14 mouse cellular contexts compared by ENCODE assay signal in genomic region chr13:97376232-97376523, GRCm38 (mm10).
DNase-seq lines count a peak whose midpoint lies in the region; ATAC-seq and TF ChIP-seq lines count a peak whose summit lies in the region.
"Had no signal": no experiment of that assay in that cellular context is flagged by ENCODE, and none has a peak within 500 bp of the region (broad histone marks: within the 10 kb centered on the region; RNA-seq: fewer than 3 reads in every experiment).

No protein-coding gene starts in this region.

- DNase-seq in lung, embryonic 14.5 days: peak; percentile 31
- no peak for DNase-seq in lung, postnatal 36 days
- DNase-seq in embryonic facial prominence, embryonic 14.5 days (ENCODE audit: low spot score): no peak
- DNase-seq in intestine, embryonic 14.5 days (ENCODE audit: low spot score): no peak
- no peak for DNase-seq in spleen, postnatal 4 days (ENCODE audit: low spot score in 2 of 2)
- DNase-seq in spleen, postnatal 10 days (ENCODE audit: low spot score in 2 of 2): no peak
- no peak for DNase-seq in right cerebral cortex, postnatal 14 days
- DNase-seq: adrenal gland, postnatal 25 days; cerebellum, postnatal 14 days had no signal

- H3ac ChIP-seq in myocyte (ENCODE audit: control insufficient read depth, insufficient read length): no peak overlapping the region

- H3K9ac ChIP-seq in lung, embryonic 14.5 days: 0 out of 2 replicates have a peak overlapping the region, but pooled peaks have one; percentile 13
- H3K9ac ChIP-seq in embryonic facial prominence, embryonic 14.5 days (ENCODE audit: low read depth, low read length): no peak overlapping the region
- no peak overlapping the region for H3K9ac ChIP-seq in intestine, embryonic 14.5 days (ENCODE audit: low read length)
- H3K9ac ChIP-seq: embryonic facial prominence, embryonic 12.5 days; kidney, embryonic 15.5 days; neural tube, embryonic 12.5 days had no signal

- no peaks in the 10 kb centered on the region for H3K79me2 ChIP-seq in myocyte (ENCODE audit: control insufficient read depth, insufficient read depth)

- no peaks in the 10 kb centered on the region for H3K9me3 ChIP-seq in lung, embryonic 14.5 days (ENCODE audit: low read depth, low read length)
- H3K9me3 ChIP-seq in embryonic facial prominence, embryonic 14.5 days (ENCODE audit: control insufficient read depth, low read length): no peaks in the 10 kb centered on the region
- no peaks in the 10 kb centered on the region for H3K9me3 ChIP-seq in intestine, embryonic 14.5 days (ENCODE audit: control insufficient read depth, low read length)
- H3K9me3 ChIP-seq: embryonic facial prominence, embryonic 12.5 days; kidney, embryonic 15.5 days; neural tube, embryonic 12.5 days had no signal

- WGBS in lung, embryonic 14.5 days: 52% methylated on average over 6 of the region's 6 CpGs
- WGBS in embryonic facial prominence, embryonic 14.5 days: 51% methylated on average over 6 of the region's 6 CpGs
- WGBS in intestine, embryonic 14.5 days: 56% methylated on average over 6 of the region's 6 CpGs

- H3K27me3 ChIP-seq in lung, embryonic 14.5 days (ENCODE audit: insufficient read depth, low read length): no peaks in the 10 kb centered on the region
- H3K27me3 ChIP-seq in embryonic facial prominence, embryonic 14.5 days (replicated peaks; ENCODE audit: control insufficient read depth, insufficient read depth, low read length): no peaks in the 10 kb centered on the region
- no peaks in the 10 kb centered on the region for H3K27me3 ChIP-seq in intestine, embryonic 14.5 days (replicated peaks; ENCODE audit: control insufficient read depth, insufficient read depth, low read length)
- no peaks in the 10 kb centered on the region for H3K27me3 ChIP-seq in myocyte (ENCODE audit: control insufficient read depth, insufficient read depth, insufficient read length)
- H3K27me3 ChIP-seq: embryonic facial prominence, embryonic 12.5 days; kidney, embryonic 15.5 days; neural tube, embryonic 12.5 days had no signal

- peaks cover 15% of the 10 kb centered on the region for H3K4me1 ChIP-seq in lung, embryonic 14.5 days (ENCODE audit: insufficient read depth)
- 0 out of 2 replicates have a peak, but pooled peaks cover 3% of the 10 kb centered on the region for H3K4me1 ChIP-seq in embryonic facial prominence, embryonic 14.5 days (ENCODE audit: control insufficient read depth, insufficient read depth, low read length)
- peaks cover 13% of the 10 kb centered on the region; the same call in 1 of the 2 replicates for H3K4me1 ChIP-seq in intestine, embryonic 14.5 days (replicated peaks; ENCODE audit: control insufficient read depth, insufficient read depth, low read length)

- TF ChIP-seq CTCF in lung, embryonic 14.5 days (IDR thresholded peaks at IDR 0.05; ENCODE audit: low read depth): no peak

- H3K27ac ChIP-seq in lung, embryonic 14.5 days (ENCODE audit: low read depth): peak overlapping the region; percentile 84
- no peak overlapping the region for H3K27ac ChIP-seq in embryonic facial prominence, embryonic 14.5 days (replicated peaks; ENCODE audit: low read depth, low read length)
- H3K27ac ChIP-seq in intestine, embryonic 14.5 days (ENCODE audit: low read depth): peak overlapping the region; percentile 76
- H3K27ac ChIP-seq: embryonic facial prominence, embryonic 12.5 days; kidney, embryonic 15.5 days; macrophage; neural tube, embryonic 12.5 days had no signal

- TF ChIP-seq POLR2A in myocyte (IDR thresholded peaks at IDR 0.05; ENCODE audit: insufficient read length, low read depth): no peak

- peak; percentile 42; the same call in 1 of the 2 replicates for ATAC-seq in lung, embryonic 14.5 days (ENCODE audit: insufficient read depth)
- ATAC-seq in embryonic facial prominence, embryonic 14.5 days (ENCODE audit: low read depth): peak; percentile 48; the same call in 1 of the 2 replicates
- ATAC-seq in intestine, embryonic 14.5 days (replicated peaks; ENCODE audit: low FRiP score, low TSS enrichment, low read depth): no peak

- H3K4me3 ChIP-seq in lung, embryonic 14.5 days (ENCODE audit: low read depth, low read length): no peak overlapping the region
- H3K4me3 ChIP-seq in embryonic facial prominence, embryonic 14.5 days (ENCODE audit: low read depth, low read length): no peak overlapping the region
- no peak overlapping the region for H3K4me3 ChIP-seq in intestine, embryonic 14.5 days (ENCODE audit: low read depth, low read length)
- H3K4me3 ChIP-seq in myocyte: no peak overlapping the region
- H3K4me3 ChIP-seq: embryonic facial prominence, embryonic 12.5 days; kidney, embryonic 15.5 days; neural tube, embryonic 12.5 days had no signal

- H3K36me3 ChIP-seq in lung, embryonic 14.5 days (ENCODE audit: insufficient read depth): no peaks in the 10 kb centered on the region
- no peaks in the 10 kb centered on the region for H3K36me3 ChIP-seq in embryonic facial prominence, embryonic 14.5 days (ENCODE audit: control insufficient read depth, insufficient read depth, low read length)
- no peaks in the 10 kb centered on the region for H3K36me3 ChIP-seq in intestine, embryonic 14.5 days (ENCODE audit: control insufficient read depth, insufficient read depth, low read length)
- no peaks in the 10 kb centered on the region for H3K36me3 ChIP-seq in myocyte (ENCODE audit: control insufficient read depth, insufficient read depth)
- H3K36me3 ChIP-seq: embryonic facial prominence, embryonic 12.5 days; kidney, embryonic 15.5 days; neural tube, embryonic 12.5 days had no signal

- H3K4me2 ChIP-seq in lung, embryonic 14.5 days: no peak overlapping the region
- no peak overlapping the region for H3K4me2 ChIP-seq in embryonic facial prominence, embryonic 14.5 days (ENCODE audit: low read depth, low read length)
- H3K4me2 ChIP-seq in intestine, embryonic 14.5 days (ENCODE audit: low read length): no peak overlapping the region
- H3K4me2 ChIP-seq in myocyte (ENCODE audit: low read depth): peak overlapping the region; percentile 32
- H3K4me2 ChIP-seq: embryonic facial prominence, embryonic 12.5 days; kidney, embryonic 15.5 days; neural tube, embryonic 12.5 days had no signal

TF ChIP-seq in myocyte, 11 proteins besides CTCF, POLR2A, EP300 and RAD21:
- TF ChIP-seq TCF12 (IDR thresholded peaks at IDR 0.05; ENCODE audit: insufficient read depth, poor library complexity, severe bottlenecking) (no peak), TCF3 (IDR thresholded peaks at IDR 0.05; ENCODE audit: insufficient read length, low read depth) (no peak), CEBPB (IDR thresholded peaks at IDR 0.05; ENCODE audit: insufficient read depth, poor library complexity, severe bottlenecking) (0 out of 2 replicates have a peak, but pooled peaks have one; percentile 10)
